Mouse (Mus musculus): ENCODE measurements around the gene Cysltr2. TPM values are rescaled to one million over a fixed set of nuclear protein-coding genes. Genes with fewer than 3 reads are reported as not detected.

The Cysltr2 gene
- not detected in 2 replicates for total RNA-seq (2012; rRNA removed)
- under 1 TPM in 1 of 2 experiments, not detected in 1; 0.22 TPM for polyA plus RNA-seq (2012; ENCODE audit: insufficient read depth in 1 of 2, insufficient read length in 2 of 2, low read depth in 1 of 2, low replicate concordance in 2 of 2, missing spikeins in 1 of 2)

DNA sequence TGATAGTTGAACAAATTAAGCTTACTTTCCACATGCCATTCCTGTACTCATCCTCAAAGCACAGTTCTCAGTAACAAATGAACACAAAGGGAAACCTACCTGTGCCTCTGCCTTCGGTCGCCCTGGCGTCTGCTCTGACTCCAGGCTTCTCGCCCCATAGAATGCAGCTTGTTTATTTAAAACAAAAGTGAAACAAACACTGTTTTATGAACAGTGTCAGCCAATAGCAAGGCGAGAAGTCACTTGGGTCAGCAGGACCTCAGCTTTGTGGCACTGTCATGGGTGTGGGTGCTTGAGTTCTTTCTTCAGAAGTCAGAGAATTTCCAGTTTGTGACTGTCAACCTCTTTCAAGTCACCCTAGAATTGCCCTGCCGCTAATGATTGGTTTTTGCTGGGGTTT, at the start of gene Cysltr2:
Gene Cysltr2, minus strand, starts transcription at position 178 of the 400 bp plus-strand sequence.
- Histone ChIP-seq H3K4me3 (ENCODE audit: control insufficient read depth in 1 of 2, insufficient read depth in 1 of 2, low read depth in 2 of 2, low read length in 2 of 2) (no peak within 1 kb of the TSS), H3K9me3 (replicated peaks; ENCODE audit: insufficient read depth, low read length) (no peaks in the 10 kb centered on the region), H3K36me3 (ENCODE audit: control insufficient read depth in 1 of 2, insufficient read depth in 2 of 2, low read length in 2 of 2) (no peaks in the 10 kb centered on the region), H3K4me1 (ENCODE audit: control insufficient read depth in 1 of 2, insufficient read depth in 2 of 2, low read length in 2 of 2) (no peaks in the 10 kb centered on the region), H3K27ac (ENCODE audit: control insufficient read depth, low read depth, low read length) (no peak within 1 kb of the TSS), H3K27me3 (ENCODE audit: control insufficient read depth in 1 of 2, insufficient read depth in 2 of 2, low read length in 2 of 2) (peaks cover 3 to 7% of the 10 kb centered on the region in 2 experiments), H3K79me2 (ENCODE audit: control insufficient read depth, insufficient read depth, low read length, poor library complexity) (no peaks in the 10 kb centered on the region), H3K9ac (ENCODE audit: control insufficient read depth, low read depth, low read length, poor library complexity, severe bottlenecking) (no peak within 1 kb of the TSS)
- no peak for TF ChIP-seq USF2 (IDR thresholded peaks at IDR 0.05; ENCODE audit: borderline replicate concordance in 1 of 2, insufficient read depth in 1 of 2, low read depth in 1 of 2, low read length in 2 of 2)
- TF ChIP-seq EP300 (IDR thresholded peaks at IDR 0.05; ENCODE audit: low read depth in 1 of 2, low read length in 2 of 2): no peak
- no peak for TF ChIP-seq NRF1 (IDR thresholded peaks at IDR 0.05; ENCODE audit: insufficient read depth, low read depth, low read length, poor library complexity, severe bottlenecking)
- TF ChIP-seq TAL1 (IDR thresholded peaks at IDR 0.05; ENCODE audit: low read length): no peak
- TF ChIP-seq RCOR1 (IDR thresholded peaks at IDR 0.05; ENCODE audit: low read depth, low read length): no peak
- no peak for TF ChIP-seq BHLHE40 (IDR thresholded peaks at IDR 0.05; ENCODE audit: borderline replicate concordance, low read depth, low read length)
- TF ChIP-seq CTCF (IDR thresholded peaks at IDR 0.05 in 2 of 3, conservative IDR thresholded peaks at IDR 0.05 in 1 of 3; ENCODE audit: control insufficient read depth in 1 of 3, insufficient read depth in 1 of 3, low read depth in 2 of 3, low read length in 3 of 3, poor library complexity in 1 of 3, severe bottlenecking in 1 of 3): no peak
- TF ChIP-seq ZKSCAN1 (IDR thresholded peaks at IDR 0.05; ENCODE audit: low read depth, low read length): no peak
- TF ChIP-seq TCF12 (IDR thresholded peaks at IDR 0.05; ENCODE audit: low read depth, low read length): no peak
- no peak for TF ChIP-seq ZMIZ1 (IDR thresholded peaks at IDR 0.05; ENCODE audit: low read depth, low read length)
- TF ChIP-seq POLR2AphosphoS5 (IDR thresholded peaks at IDR 0.05; ENCODE audit: borderline replicate concordance, low read depth, low read length): no peak
- TF ChIP-seq CHD2 (IDR thresholded peaks at IDR 0.05; ENCODE audit: low read length): no peak
- TF ChIP-seq HCFC1 (IDR thresholded peaks at IDR 0.05; ENCODE audit: low read depth, low read length): no peak
- TF ChIP-seq E2F4 (IDR thresholded peaks at IDR 0.05; ENCODE audit: borderline replicate concordance, low read depth, low read length): no peak
- TF ChIP-seq CHD1 (IDR thresholded peaks at IDR 0.05; ENCODE audit: low read depth, low read length): no peak
- TF ChIP-seq MYC (IDR thresholded peaks at IDR 0.05; ENCODE audit: low read depth, low read length): no peak
- TF ChIP-seq POLR2AphosphoS2 (IDR thresholded peaks at IDR 0.05; ENCODE audit: low read length): no peak
- TF ChIP-seq MAX (IDR thresholded peaks at IDR 0.05; ENCODE audit: low read length): no peak
- no peak for TF ChIP-seq UBTF (IDR thresholded peaks at IDR 0.05; ENCODE audit: borderline replicate concordance, insufficient read depth, low read depth, low read length)
- TF ChIP-seq SIN3A (IDR thresholded peaks at IDR 0.05; ENCODE audit: low read length): no peak
- no peak for DNase-seq (ENCODE audit: low read depth, low spot score)
